Mouse (Mus musculus) heart, adult 2 months (tissue): ENCODE data around the gene Map3k21.

Source experiments
- CTCF ChIP-seq: fragments of 200-600 bp; IDR thresholded peaks from 2 replicates; pipeline ENCODE4 v1.8.1; 2022; ENCODE audit warnings: antibody characterized with exemption, mild to moderate bottlenecking, moderate library complexity
- EP300 ChIP-seq: fragments of 200-500 bp; IDR thresholded peaks from 2 replicates; pipeline ENCODE4 v1.6.1; 2011; ENCODE audit warnings: low read depth, low read length, control low read depth; ENCODE audit not compliant: insufficient read depth
- POLR2A ChIP-seq: fragments of 200-500 bp; IDR thresholded peaks from 2 replicates; pipeline ENCODE4 v1.6.1; 2011; ENCODE audit warnings: mild to moderate bottlenecking, low read depth, low read length, control low read depth; ENCODE audit not compliant: insufficient read depth

GRCm38 (mm10) chr8:125983515-125983914 lies 73.3 kb downstream of the Map3k21 start:
- TF ChIP-seq EP300 (no peak), POLR2A (no peak), CTCF (no peak)
